Mouse (Mus musculus): ENCODE measurements around the gene Mfsd11. TPM values are rescaled to one million over a fixed set of nuclear protein-coding genes. Genes with fewer than 3 reads are reported as not detected.

Mfsd11 gene
- total RNA-seq, 2 experiments from 2014 or later, result 3.4 to 35.0 TPM

GRCm38 (mm10) chr11:116918323-116919185 lies 66.3 kb downstream of the Mfsd11 start, which contains the start of gene Mgat5b:
Gene Mgat5b, plus strand, starts transcription at chr11:116918863.
- 0 out of 2 replicates have a peak, but pooled peaks have one; percentile 21 for ATAC-seq (replicated peaks; ENCODE audit: low FRiP score, poor library complexity, severe bottlenecking)

GRCm38 (mm10) chr11:116919186-116920020 lies 67.2 kb downstream of the Mfsd11 start:
- no peak for ATAC-seq (replicated peaks; ENCODE audit: low FRiP score, poor library complexity, severe bottlenecking)

- no peak for ATAC-seq (replicated peaks; ENCODE audit: low FRiP score, poor library complexity, severe bottlenecking)
Observed at GRCm38 (mm10) chr11:116920746-116921145, 68.5 kb downstream of the Mfsd11 start.

- no peak for ATAC-seq (replicated peaks; ENCODE audit: low FRiP score, poor library complexity, severe bottlenecking)
Observed at GRCm38 (mm10) chr11:116922058-116922457, 69.8 kb downstream of the Mfsd11 start.

Other genes starting within 250 kb of the Mfsd11 start
- 2.3 and 5.0 TPM in 2 replicates for gene Rhbdf2, start 225.4 kb upstream of the Mfsd11 start, total RNA-seq (2015; ENCODE audit: low replicate concordance)
- gene Rhbdf2, start 225.4 kb upstream of the Mfsd11 start, total RNA-seq (2017; ENCODE audit: low replicate concordance), result 2.8 and 3.2 TPM in 2 replicates
- not detected in 2 replicates for gene Prcd, start 198.9 kb upstream of the Mfsd11 start, total RNA-seq (2015; ENCODE audit: low replicate concordance)
- gene Prcd, start 198.9 kb upstream of the Mfsd11 start, total RNA-seq (2017; ENCODE audit: low replicate concordance), result not detected in 2 replicates
- gene Cygb, start 198.1 kb upstream of the Mfsd11 start, total RNA-seq (2015; ENCODE audit: low replicate concordance), result not detected in 2 replicates
- not detected in 2 replicates for gene Cygb, start 198.1 kb upstream of the Mfsd11 start, total RNA-seq (2017; ENCODE audit: low replicate concordance)
- gene St6galnac1, start 76.9 kb upstream of the Mfsd11 start, total RNA-seq (2015; ENCODE audit: low replicate concordance), result not detected in 2 replicates
- gene St6galnac1, start 76.9 kb upstream of the Mfsd11 start, total RNA-seq (2017; ENCODE audit: low replicate concordance), result not detected in 2 replicates
- gene Mxra7, start 24.4 kb upstream of the Mfsd11 start, total RNA-seq (2015; ENCODE audit: low replicate concordance), result 4.2 TPM in 1 of 2 replicates, not detected in the other
- gene Mxra7, start 24.4 kb upstream of the Mfsd11 start, total RNA-seq (2017; ENCODE audit: low replicate concordance), result not detected in 2 replicates
- gene Mettl23, start 9.2 kb upstream of the Mfsd11 start, total RNA-seq (2015; ENCODE audit: low replicate concordance), result 11.3 and 11.5 TPM in 2 replicates
- gene Mettl23, start 9.2 kb upstream of the Mfsd11 start, total RNA-seq (2017; ENCODE audit: low replicate concordance), result 5.4 and 15.1 TPM in 2 replicates
- gene Jmjd6, start 9.0 kb upstream of the Mfsd11 start, total RNA-seq (2015; ENCODE audit: low replicate concordance), result 12.5 and 24.2 TPM in 2 replicates
- 10.7 and 13.9 TPM in 2 replicates for gene Jmjd6, start 9.0 kb upstream of the Mfsd11 start, total RNA-seq (2017; ENCODE audit: low replicate concordance)
- gene Srsf2, start 654 bp downstream of the Mfsd11 start, total RNA-seq (2015; ENCODE audit: low replicate concordance), result 308 and 417 TPM in 2 replicates
- gene Srsf2, start 654 bp downstream of the Mfsd11 start, total RNA-seq (2017; ENCODE audit: low replicate concordance), result 97.0 and 120 TPM in 2 replicates
- not detected in 2 replicates for gene Mgat5b, start 66.4 kb downstream of the Mfsd11 start, total RNA-seq (2015; ENCODE audit: low replicate concordance)
- not detected in 2 replicates for gene Mgat5b, start 66.4 kb downstream of the Mfsd11 start, total RNA-seq (2017; ENCODE audit: low replicate concordance)

Measured in erythroblast, adult 5-6 weeks (primary cell).